Mouse (Mus musculus): ENCODE data around the gene Il5. TPM values are rescaled to one million over a fixed set of nuclear protein-coding genes. Genes with fewer than 3 reads are reported as not detected.
A peak's percentile ranks its signal among the peaks of the same experiment; 100 is the strongest.
"Not testable (repeated sequence)": the region's sequence is repeated elsewhere in the genome, so short reads cannot be mapped to it uniquely, and the experiment has no call there.

Il5 gene
- polyA plus RNA-seq, 1 experiment from 2014 or later: not detected

GRCm38 (mm10) chr11:53748614-53749013 is 28.0 kb downstream of the Il5 start:
- Histone ChIP-seq H3K9ac (no peak overlapping the region), H3K9me3 (no peaks in the 10 kb centered on the region), H3K36me3 (no peaks in the 10 kb centered on the region), H3K27me3 (no peaks in the 10 kb centered on the region), H3K4me2 (no peak overlapping the region), H3K4me1 (replicated peaks) (no peaks in the 10 kb centered on the region), H3K4me3 (no peak overlapping the region), H3K27ac (replicated peaks) (no peak overlapping the region)
- no peak for ATAC-seq (ENCODE audit: low read depth)
- WGBS: 97% methylated on average over 6 of the region's 6 CpGs

GRCm38 (mm10) chr11:53749306-53749705 is 28.7 kb downstream of the Il5 start:
- H3K4me1 ChIP-seq (replicated peaks): no peaks in the 10 kb centered on the region
- no peaks in the 10 kb centered on the region for H3K27me3 ChIP-seq
- no peaks in the 10 kb centered on the region for H3K9me3 ChIP-seq
- no peak for ATAC-seq (ENCODE audit: low read depth)
- no peak overlapping the region for H3K9ac ChIP-seq
- WGBS: 72% methylated on average over 4 of the region's 4 CpGs
- H3K27ac ChIP-seq (replicated peaks): no peak overlapping the region
- H3K4me3 ChIP-seq: no peak overlapping the region
- no peaks in the 10 kb centered on the region for H3K36me3 ChIP-seq
- H3K4me2 ChIP-seq: no peak overlapping the region

DNA sequence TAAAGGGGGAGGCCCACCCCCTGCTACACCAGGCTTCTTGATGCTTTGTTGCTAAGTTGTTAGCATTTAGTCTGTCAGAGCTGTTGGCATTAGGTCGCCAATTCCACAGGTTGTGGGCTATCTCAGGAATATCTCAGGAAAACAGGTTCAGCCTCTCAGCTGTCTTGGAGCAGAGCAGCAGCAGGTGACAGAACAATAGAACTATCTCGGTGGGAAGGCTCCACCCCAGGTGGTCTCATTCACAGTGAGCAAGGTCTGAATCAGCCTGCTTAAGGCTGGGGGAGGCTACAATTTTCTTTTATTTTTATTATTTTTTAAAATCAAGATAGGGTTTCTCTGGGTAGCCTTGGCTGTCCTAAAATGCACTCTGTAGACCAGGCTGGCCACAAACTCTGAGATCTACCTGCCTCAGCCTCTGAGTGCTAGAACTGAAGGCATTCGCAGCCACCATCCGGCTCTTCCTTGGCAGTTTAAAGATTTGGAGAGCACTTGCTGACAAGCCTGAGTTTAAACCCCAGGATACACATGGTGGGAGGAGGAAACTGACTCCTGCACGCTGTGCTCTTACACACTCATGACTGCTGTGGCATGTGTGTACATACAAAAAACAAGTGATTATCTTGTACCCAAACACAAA is 29.2 kb downstream of the Il5 start:
- Histone ChIP-seq H3K9ac (no peak overlapping the region), H3K27ac (replicated peaks) (no peak overlapping the region), H3K36me3 (no peaks in the 10 kb centered on the region), H3K27me3 (no peaks in the 10 kb centered on the region), H3K4me2 (no peak overlapping the region), H3K9me3 (no peaks in the 10 kb centered on the region), H3K4me1 (replicated peaks) (no peaks in the 10 kb centered on the region), H3K4me3 (no peak overlapping the region)
- 61% methylated on average over 5 of the region's 5 CpGs for WGBS
- ATAC-seq (ENCODE audit: low read depth): no peak

DNA sequence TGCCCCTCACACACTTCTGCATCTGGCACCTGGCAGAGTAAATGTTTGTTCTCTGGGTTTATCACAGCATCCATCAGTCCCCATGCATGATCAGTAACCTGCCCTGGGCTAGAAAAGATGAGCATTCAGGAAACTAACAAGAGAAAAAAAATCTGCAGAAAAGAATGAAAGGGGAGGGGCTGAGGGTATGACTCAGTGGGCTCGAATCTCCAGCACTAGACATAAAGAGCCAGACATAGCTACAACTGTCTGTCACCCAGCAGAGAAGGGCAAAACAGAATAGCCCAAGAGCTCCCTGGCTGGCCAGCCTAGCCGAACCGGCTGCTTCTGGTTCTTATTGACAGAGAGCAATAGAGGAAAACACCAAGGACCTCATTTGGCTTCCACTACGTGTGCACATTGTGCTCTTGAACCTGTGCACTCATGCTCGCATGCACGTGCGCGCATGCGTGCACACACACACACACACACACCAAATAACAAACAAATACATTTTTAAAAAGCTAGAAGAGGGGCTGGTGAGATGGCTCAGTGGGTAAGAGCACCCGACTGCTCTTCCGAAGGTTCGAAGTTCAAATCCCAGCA is 34.5 kb downstream of the Il5 start:
- WGBS: 84% methylated on average over 12 of the region's 12 CpGs
- peaks cover 13% of the 10 kb centered on the region for H3K27me3 ChIP-seq
- H3K36me3 ChIP-seq: no peaks in the 10 kb centered on the region
- no peak overlapping the region for H3K9ac ChIP-seq
- no peak overlapping the region for H3K4me2 ChIP-seq
- H3K9me3 ChIP-seq: no peaks in the 10 kb centered on the region
- ATAC-seq (ENCODE audit: low read depth): no peak
- peaks cover 9% of the 10 kb centered on the region for H3K4me1 ChIP-seq (replicated peaks)
- H3K4me3 ChIP-seq: no peak overlapping the region
- no peak overlapping the region for H3K27ac ChIP-seq (replicated peaks)

DNA sequence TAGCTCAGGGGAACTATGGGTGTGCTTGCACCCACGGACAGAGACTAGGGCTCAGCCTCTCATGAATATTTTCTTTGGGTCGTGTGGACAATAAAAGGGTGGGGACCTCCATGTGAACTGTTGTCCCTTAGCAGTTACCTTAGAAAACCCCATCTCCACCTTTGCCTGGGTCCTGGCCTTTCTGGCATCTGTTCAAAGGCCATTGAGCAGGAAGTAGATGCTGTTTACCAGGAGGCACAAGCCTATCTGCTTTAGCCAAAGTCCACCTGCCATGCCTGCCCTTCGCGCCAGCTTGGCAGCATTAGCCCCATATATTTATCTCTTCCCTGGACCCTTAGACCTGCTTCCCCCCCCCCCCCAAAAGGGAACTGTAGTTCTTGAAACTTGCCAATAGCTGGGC is 37.0 kb downstream of the Il5 start:
- Histone ChIP-seq H3K4me3 (no peak overlapping the region), H3K4me1 (replicated peaks) (peaks cover 24% of the 10 kb centered on the region)

DNA sequence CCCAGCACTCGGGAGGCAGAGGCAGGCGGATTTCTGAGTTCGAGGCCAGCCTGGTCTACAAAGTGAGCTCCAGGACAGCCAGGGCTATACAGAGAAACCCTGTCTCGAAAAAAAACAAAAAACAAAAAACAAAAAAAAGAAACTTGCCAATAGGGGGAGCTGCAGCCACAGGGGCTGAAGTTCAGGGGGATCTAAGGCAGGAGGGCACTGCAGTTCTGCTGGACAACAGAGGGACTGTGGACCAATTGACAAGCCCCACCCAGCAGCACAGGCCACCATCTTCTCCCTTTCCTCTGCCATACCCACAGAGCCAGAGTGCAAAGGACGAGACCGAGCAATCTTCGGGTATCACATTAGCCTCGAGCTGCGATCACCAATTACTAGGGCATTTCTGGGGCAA is 37.4 kb downstream of the Il5 start:
- not testable (repeated sequence) for H3K9ac ChIP-seq; H3K4me3 ChIP-seq; H3K4me2 ChIP-seq; ATAC-seq (ENCODE audit: low read depth); H3K36me3 ChIP-seq; H3K27ac ChIP-seq (replicated peaks); H3K9me3 ChIP-seq
- WGBS: 80% methylated on average over 9 of the region's 9 CpGs
- Histone ChIP-seq H3K27me3 (peaks cover 43% of the 10 kb centered on the region), H3K4me1 (replicated peaks) (peaks cover 28% of the 10 kb centered on the region)

More for the DNA sequence above, 37.0 kb downstream of the Il5 start:
- no peak for ATAC-seq (ENCODE audit: low read depth)
- H3K36me3 ChIP-seq: no peaks in the 10 kb centered on the region
- 85% methylated on average over 4 of the region's 4 CpGs for WGBS
- H3K9me3 ChIP-seq: no peaks in the 10 kb centered on the region
- H3K27me3 ChIP-seq: peaks cover 38% of the 10 kb centered on the region
- no peak overlapping the region for H3K4me2 ChIP-seq
- no peak overlapping the region for H3K9ac ChIP-seq
- H3K27ac ChIP-seq (replicated peaks): no peak overlapping the region

DNA sequence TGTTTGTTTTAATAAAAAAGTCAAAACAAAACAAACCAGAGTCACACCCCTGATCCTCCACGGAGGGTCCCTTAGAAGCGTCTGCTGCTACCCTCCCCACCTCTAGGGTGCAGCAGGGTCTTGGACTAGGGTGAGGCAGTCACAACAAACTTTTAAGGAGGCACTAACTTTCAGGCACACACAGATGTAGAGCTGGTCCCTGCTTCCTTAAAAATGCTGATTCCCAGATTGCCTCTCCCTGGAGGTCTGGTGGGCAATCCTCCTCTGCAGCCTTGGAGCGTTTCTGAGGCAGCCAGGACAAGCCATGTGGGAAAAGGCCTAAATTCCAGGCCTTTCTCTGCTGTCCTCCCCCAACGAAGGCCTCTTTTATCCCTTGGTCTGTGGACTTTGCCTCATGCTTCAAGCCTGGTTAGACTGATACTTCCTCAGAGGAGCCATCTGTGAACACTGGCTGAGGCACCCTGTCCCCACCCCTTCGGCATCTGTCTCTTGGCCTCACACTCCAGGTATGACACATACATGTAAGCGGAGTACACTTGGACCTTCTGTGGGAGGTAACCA is 38.3 kb downstream of the Il5 start:
- no peaks in the 10 kb centered on the region for H3K36me3 ChIP-seq
- peaks cover 36% of the 10 kb centered on the region for H3K4me1 ChIP-seq (replicated peaks)
- no peaks in the 10 kb centered on the region for H3K9me3 ChIP-seq
- H3K4me3 ChIP-seq: no peak overlapping the region
- H3K9ac ChIP-seq: no peak overlapping the region
- no peak overlapping the region for H3K4me2 ChIP-seq
- peaks cover 49% of the 10 kb centered on the region for H3K27me3 ChIP-seq
- no peak overlapping the region for H3K27ac ChIP-seq (replicated peaks)
- no peak for ATAC-seq (ENCODE audit: low read depth)
- whole genome bisulfite sequencing: 42% methylated on average over 6 of the region's 6 CpGs

DNA sequence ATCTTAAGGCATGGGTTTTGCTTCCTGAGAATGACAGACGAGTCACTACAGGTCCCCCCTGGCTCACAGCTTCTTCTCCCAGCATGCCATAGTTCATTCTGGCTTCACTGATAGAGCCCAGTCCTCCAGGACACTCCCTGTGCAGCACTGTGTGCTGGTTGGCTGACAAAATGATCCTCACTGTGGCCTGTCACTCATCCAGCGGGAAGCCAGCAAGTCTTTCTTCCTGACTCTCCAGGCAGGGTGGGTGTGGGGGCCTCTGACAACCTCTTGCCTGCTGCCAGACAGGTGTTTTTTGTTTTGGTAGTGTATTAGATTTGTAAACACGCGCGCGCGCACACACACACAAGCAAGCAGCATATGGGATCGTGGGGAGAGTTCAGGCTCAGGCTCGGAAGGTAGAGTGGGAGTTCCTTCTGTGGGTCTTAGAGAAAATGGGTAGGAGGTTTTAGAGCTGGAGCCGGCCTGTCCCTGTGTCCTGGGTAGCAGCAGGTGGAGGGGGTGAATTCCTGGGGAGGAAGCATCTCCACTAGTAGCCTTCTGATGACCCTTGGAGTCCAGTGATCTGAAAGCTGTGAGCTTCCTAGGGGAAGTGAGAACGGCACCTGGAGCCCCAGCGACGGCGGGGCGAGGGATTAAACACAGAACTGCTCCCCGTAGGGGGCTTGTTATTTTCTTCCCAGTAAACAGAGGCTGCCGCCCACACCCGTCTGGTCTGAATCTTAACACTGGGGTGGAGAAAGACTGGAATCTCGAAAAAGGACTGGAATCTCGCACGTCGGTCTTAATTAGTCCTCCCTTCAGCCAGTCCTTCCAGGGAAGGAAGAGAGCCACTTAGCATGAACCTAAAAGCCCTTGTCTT is 39.2 kb downstream of the Il5 start:
- no peaks in the 10 kb centered on the region for H3K36me3 ChIP-seq
- H3K9ac ChIP-seq: no peak overlapping the region
- H3K27me3 ChIP-seq: peaks cover 56% of the 10 kb centered on the region
- 11% methylated on average over 22 of the region's 22 CpGs for WGBS
- no peaks in the 10 kb centered on the region for H3K9me3 ChIP-seq
- 0 out of 2 replicates have a peak overlapping the region, but pooled peaks have one; percentile 13 for H3K4me2 ChIP-seq
- peaks cover 43% of the 10 kb centered on the region for H3K4me1 ChIP-seq (replicated peaks)
- no peak overlapping the region for H3K4me3 ChIP-seq
- no peak for ATAC-seq (ENCODE audit: low read depth)
- H3K27ac ChIP-seq (replicated peaks): no peak overlapping the region

GRCm38 (mm10) chr11:53761284-53761683 is 40.7 kb downstream of the Il5 start:
- no peak overlapping the region for H3K27ac ChIP-seq (replicated peaks)
- H3K9me3 ChIP-seq: no peaks in the 10 kb centered on the region
- H3K4me2 ChIP-seq: no peak overlapping the region
- ATAC-seq (ENCODE audit: low read depth): no peak
- WGBS: 79% methylated on average over 5 of the region's 5 CpGs
- H3K9ac ChIP-seq: no peak overlapping the region
- H3K4me1 ChIP-seq (replicated peaks): peaks cover 44% of the 10 kb centered on the region
- H3K36me3 ChIP-seq: no peaks in the 10 kb centered on the region
- peaks cover 59% of the 10 kb centered on the region for H3K27me3 ChIP-seq
- H3K4me3 ChIP-seq: no peak overlapping the region

GRCm38 (mm10) chr11:53761822-53762221 is 41.2 kb downstream of the Il5 start:
- 51% methylated on average over 2 of the region's 2 CpGs for WGBS
- Histone ChIP-seq H3K36me3 (no peaks in the 10 kb centered on the region), H3K27ac (replicated peaks) (peak overlapping the region; percentile 9; the same call in 1 of the 2 replicates), H3K9me3 (no peaks in the 10 kb centered on the region), H3K27me3 (peaks cover 59% of the 10 kb centered on the region), H3K9ac (no peak overlapping the region), H3K4me1 (replicated peaks) (peaks cover 44% of the 10 kb centered on the region), H3K4me3 (no peak overlapping the region), H3K4me2 (no peak overlapping the region)
- ATAC-seq (ENCODE audit: low read depth): no peak

DNA sequence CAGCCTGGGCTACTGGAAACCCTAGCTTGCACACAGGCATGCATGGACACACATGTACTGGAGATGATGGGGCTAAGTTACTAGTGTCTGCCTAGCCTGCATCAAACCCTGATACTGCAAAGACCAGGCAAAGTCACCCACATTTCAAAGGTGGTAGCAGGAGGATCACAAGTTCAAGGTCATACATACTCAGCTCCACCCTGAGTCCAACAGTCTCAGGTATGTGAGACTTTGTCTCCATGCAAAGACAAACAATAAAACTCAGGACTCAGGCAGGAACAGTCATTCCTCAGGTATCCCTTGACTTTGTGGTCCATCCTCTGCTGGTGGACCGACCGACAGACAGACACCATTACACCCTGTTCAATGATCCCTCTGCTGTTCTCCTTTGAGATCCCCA is 41.8 kb downstream of the Il5 start:
- H3K4me3 ChIP-seq: no peak overlapping the region
- peaks cover 44% of the 10 kb centered on the region for H3K4me1 ChIP-seq (replicated peaks)
- H3K27me3 ChIP-seq: peaks cover 60% of the 10 kb centered on the region
- 78% methylated on average over 2 of the region's 2 CpGs for WGBS
- H3K4me2 ChIP-seq: peak overlapping the region; percentile 75
- no peak overlapping the region for H3K9ac ChIP-seq
- no peaks in the 10 kb centered on the region for H3K36me3 ChIP-seq
- peak overlapping the region; percentile 9; the same call in 1 of the 2 replicates for H3K27ac ChIP-seq (replicated peaks)
- H3K9me3 ChIP-seq: no peaks in the 10 kb centered on the region
- ATAC-seq (ENCODE audit: low read depth): no peak
